Mouse (Mus musculus) kidney, adult 18-20 months (tissue): ENCODE results near the gene Mxi1.
A peak's percentile ranks its signal among the peaks of the same experiment; 100 is the strongest.

Experiments
- DNase-seq: peaks from one replicate; pipeline ENCODE4 v3.0.0; 2021

Gene Mxi1

DNA sequence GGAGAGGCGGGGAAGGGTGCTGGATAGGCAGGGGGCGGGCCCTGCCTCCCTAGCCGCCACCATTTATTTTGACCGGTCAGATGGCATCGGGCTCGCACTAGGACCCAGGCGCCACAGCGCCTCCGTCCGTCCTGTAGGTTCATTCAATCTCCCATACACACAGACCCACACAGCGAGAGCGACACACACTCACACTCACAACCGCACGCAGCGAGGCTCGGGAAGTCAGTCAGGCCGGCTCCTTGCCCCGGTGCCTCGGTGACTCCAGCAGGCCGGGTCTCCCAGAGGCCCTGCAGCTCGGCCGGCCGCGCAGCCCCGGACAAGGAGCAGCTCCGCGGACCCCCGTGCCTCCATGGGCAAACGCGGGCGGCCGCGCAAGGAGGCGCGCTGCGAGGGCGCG, at the start of gene Mxi1:
Gene Mxi1 (plus strand): TSS at position 171 of the 400 bp plus-strand sequence.
- peak; percentile 84 for DNase-seq

GRCm38 (mm10) chr19:53260828-53261227, 49.5 kb upstream of the Mxi1 start:
- DNase-seq, result no peak

DNA sequence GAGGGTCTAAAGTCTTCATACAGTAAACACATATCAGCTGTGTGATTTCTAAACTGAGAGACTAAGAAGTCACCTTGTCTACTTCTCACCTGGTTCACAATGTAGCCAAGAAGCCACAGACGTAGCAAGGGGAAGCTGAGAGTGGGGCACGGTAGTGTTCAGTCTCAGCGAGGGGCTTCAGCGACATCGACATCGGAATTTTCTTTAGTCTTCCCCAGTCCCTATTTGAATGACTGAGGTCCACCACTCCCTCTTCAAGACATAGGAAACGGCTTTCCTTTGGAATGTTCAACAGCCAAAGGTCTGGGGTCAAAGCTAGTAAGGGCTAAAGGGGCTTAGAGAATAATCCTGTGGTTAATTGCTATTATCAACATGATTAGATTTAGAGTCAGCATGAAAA, 48.3 kb upstream of the Mxi1 start:
- no peak for DNase-seq

GRCm38 (mm10) chr19:53263859-53264733, 46.2 kb upstream of the Mxi1 start:
- no peak for DNase-seq

- DNase-seq, result no peak
These were observed 45.2 kb upstream of the Mxi1 start for GRCm38 (mm10) chr19:53264821-53265727.

DNA sequence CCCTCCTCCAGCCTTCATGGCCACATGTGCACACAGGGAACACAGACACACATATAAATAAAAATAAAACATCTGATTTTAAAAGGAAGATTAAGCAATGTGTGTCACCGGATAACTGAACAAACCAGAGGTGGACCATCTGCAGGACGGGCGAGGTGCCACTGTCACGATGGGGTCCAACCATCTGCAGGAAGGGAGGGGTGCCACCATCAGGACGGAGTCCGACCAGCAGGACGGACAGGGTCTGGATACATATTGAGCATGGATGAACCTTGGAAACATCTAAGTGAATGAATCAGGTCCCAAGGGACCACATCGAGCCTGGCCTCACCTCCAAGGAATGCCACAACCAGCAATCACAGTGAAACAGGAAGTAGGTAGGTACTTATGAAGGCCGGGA, 43.0 kb upstream of the Mxi1 start:
- no peak for DNase-seq

DNA sequence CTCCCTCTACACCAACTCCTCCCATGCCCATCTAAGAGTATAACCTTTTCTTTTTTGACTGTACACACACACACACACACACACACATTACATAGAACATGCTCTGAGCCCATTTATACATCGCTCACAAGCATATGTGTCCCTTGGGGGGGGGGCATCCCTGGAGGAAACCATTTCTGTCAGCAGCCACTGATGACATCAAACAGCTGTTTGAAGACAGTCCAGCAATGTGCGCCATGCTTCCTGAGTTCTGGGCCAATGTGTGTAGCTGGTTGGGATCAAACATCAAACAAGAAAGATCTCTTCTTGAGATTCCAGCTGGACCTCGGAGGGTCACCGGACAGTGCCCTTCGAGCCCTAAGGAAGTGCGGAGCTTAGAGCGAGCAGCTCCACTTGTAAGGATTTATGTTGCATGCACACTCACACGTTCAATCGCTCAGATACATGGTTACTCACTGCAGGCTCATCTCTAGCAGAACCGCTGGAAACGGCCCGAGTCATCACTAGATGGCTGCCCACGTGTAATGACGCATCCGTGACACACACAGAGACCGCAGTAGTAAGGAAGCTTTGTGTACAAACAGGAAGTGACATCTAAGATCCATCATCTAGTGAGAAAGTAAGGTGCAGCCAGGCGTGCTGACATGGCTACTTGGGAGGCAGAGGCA, 37.1 kb upstream of the Mxi1 start:
- DNase-seq, result no peak

- DNase-seq, result no peak
These were observed 36.4 kb upstream of the Mxi1 start for GRCm38 (mm10) chr19:53273781-53274428.

GRCm38 (mm10) chr19:53275204-53275603, 35.1 kb upstream of the Mxi1 start:
- DNase-seq, result no peak

GRCm38 (mm10) chr19:53276902-53277707, 33.2 kb upstream of the Mxi1 start:
- no peak for DNase-seq

GRCm38 (mm10) chr19:53278491-53279415, 31.6 kb upstream of the Mxi1 start:
- DNase-seq, result no peak

- no peak for DNase-seq
These were observed 30.1 kb upstream of the Mxi1 start for GRCm38 (mm10) chr19:53280254-53280653.

DNA sequence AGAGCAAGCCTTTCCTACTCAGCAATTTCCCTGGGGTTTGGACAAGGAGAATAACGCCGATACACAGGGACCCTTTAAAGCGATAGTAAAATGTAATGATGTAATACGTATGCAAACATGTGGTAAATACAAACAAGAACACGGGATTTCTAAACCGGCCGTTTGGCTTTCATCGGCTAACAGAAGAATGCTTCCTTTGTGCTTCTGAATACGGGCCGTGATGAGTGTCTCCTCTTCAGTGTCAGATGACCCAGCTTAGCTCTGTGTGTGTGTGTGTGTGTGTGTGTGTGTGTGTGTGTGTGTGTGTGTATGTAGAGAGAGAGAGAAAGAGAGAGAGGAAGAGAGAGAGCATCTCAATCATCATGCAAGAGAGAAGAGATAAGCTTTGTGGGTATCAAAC, 27.7 kb upstream of the Mxi1 start:
- no peak for DNase-seq

DNA sequence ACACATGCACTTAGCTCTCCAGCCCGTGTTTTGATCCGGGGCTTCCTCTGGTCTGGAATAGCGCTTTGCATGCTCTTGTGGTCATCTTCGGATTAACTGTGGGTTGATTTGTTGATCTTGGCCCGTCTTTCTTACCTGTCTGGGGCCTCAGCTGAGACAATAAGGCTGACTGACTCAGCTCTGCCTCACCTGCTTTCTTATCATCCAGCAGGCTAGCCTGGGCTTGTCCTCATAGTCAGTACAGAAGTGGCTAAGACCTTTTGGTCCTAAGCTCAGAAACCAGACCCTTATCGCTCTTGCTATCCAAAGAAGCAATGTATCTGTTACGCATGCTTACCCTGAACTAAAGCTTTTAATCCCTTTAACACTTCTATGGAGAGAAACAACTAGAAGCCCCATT, 26.6 kb upstream of the Mxi1 start:
- DNase-seq, result no peak

DNA sequence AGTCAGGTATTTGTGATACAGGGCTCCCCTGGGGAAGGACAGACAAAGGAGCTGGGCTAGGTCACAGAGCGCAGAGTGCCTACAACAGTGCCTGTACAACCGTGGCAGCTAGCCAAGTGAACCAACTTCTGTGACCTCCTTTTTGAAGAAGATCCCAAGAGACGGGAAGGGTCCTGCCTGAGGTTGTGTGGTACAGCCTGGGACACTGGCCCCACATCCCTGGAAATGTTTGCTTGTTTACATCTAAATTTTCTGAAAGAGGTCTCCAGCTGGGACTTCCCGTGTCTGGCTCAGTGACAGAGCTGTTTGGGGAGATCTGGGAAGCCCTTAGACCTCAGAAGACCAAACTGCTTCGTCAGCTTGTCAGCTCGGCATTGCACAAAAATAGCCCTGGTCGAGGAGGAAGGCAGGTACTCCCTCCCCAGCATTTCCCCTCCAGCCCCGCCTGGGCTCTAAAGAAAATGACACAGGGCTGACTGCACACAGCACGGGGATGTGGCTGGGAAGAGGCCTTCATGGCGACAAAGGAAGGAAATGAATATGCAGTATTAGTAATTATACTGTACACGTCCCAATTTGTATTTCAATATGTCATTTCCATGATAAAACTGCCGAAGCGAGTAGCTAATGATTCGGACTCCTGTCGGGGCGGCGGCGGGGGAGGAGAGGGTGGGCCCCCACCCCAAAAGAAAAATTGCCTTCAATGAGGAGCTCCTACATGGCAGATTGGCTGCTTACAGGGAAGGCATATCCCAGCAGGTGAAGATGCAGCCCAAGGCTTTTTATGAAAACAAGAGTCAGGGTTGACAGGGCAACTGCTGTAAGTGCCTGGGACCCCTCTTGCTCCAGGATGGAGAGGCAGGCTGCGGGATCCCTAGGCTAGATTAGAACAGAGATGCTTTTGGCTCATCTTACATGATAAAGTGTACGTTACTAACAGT, 25.8 kb upstream of the Mxi1 start:
- DNase-seq, result peak; percentile 53

GRCm38 (mm10) chr19:53296331-53297254, 13.7 kb upstream of the Mxi1 start:
- DNase-seq, result no peak

GRCm38 (mm10) chr19:53299156-53299828, 11.0 kb upstream of the Mxi1 start:
- DNase-seq, result no peak

- DNase-seq, result no peak
These were observed 10.5 kb upstream of the Mxi1 start for GRCm38 (mm10) chr19:53299829-53300181.
